Mouse (Mus musculus) heart, adult 2 months (tissue): Measurements from ENCODE around the gene Fate1.

Experiments used
- CTCF ChIP-seq: fragments of 200-600 bp; IDR thresholded peaks from 2 replicates; pipeline ENCODE4 v1.8.1; 2022; ENCODE audit warnings: antibody characterized with exemption, mild to moderate bottlenecking, moderate library complexity
- EP300 ChIP-seq: fragments of 200-500 bp; IDR thresholded peaks from 2 replicates; pipeline ENCODE4 v1.6.1; 2011; ENCODE audit warnings: low read depth, low read length, control low read depth; ENCODE audit not compliant: insufficient read depth
- POLR2A ChIP-seq: fragments of 200-500 bp; IDR thresholded peaks from 2 replicates; pipeline ENCODE4 v1.6.1; 2011; ENCODE audit warnings: mild to moderate bottlenecking, low read depth, low read length, control low read depth; ENCODE audit not compliant: insufficient read depth

- TF ChIP-seq CTCF (no peak), POLR2A (no peak), EP300 (no peak)
These were observed 4.6 kb upstream of the Fate1 start for GRCm38 (mm10) chrX:71968216-71968615.
